Mouse (Mus musculus) E14TG2a.4 (cell line): ENCODE measurements at regions not wholly inside any gene's neighbourhood (a gene's known extent, or its start where the extent isn't known, plus 50 kb on each side); places are given as distances from the start of the nearest gene placed in this dataset.

Experiments
- CTCF ChIP-seq: conservative IDR thresholded peaks from 2 replicates; pipeline ENCODE4 v1.5.1; 2014; ENCODE audit warnings: low read length
- NANOG ChIP-seq: IDR thresholded peaks from 2 replicates; pipeline ENCODE4 v1.6.1; 2014; ENCODE audit warnings: borderline replicate concordance, low read length, mixed read lengths
- POU5F1 ChIP-seq: IDR thresholded peaks from 2 replicates; pipeline ENCODE4 v1.6.1; 2014; ENCODE audit warnings: low read length, borderline replicate concordance

GRCm38 (mm10) chr3:147841357-147841756 is 989.2 kb downstream of the Ttll7 start:
- TF ChIP-seq CTCF (no peak), POU5F1 (no peak), NANOG (no peak)
